Mouse (Mus musculus) lung, embryonic 15.5 days (tissue): ENCODE results near the gene Usp47. TPM values are rescaled to one million over a fixed set of nuclear protein-coding genes. Genes with fewer than 3 reads are reported as not detected.

Source experiments
- ATAC-seq: fragments of 200-750 bp; cut with Nextera tagmentation; 2 replicates; pipeline ENCODE4 v1.8.0; 2017; ENCODE audit warnings: moderate number of reproducible peaks, borderline replicate concordance; ENCODE audit not compliant: low FRiP score, low TSS enrichment; ENCODE audit errors: extremely low read depth
- H3K27ac ChIP-seq: fragments of 300-500 bp; sonication (generic); 2 replicates; pipeline ENCODE4 v1.5.1; 2015; ENCODE audit warnings: moderate library complexity, mild to moderate bottlenecking, inconsistent platforms
- H3K27me3 ChIP-seq: fragments of 300-500 bp; sonication (generic); 2 replicates; pipeline ENCODE4 v1.6.1; 2015; ENCODE audit warnings: inconsistent platforms
- H3K36me3 ChIP-seq: fragments of 300-500 bp; sonication (generic); 2 replicates; pipeline ENCODE4 v1.6.1; 2015; ENCODE audit warnings: inconsistent platforms
- H3K4me1 ChIP-seq: fragments of 300-500 bp; sonication (generic); 2 replicates; pipeline ENCODE4 v1.6.1; 2015; ENCODE audit warnings: inconsistent platforms
- H3K4me2 ChIP-seq: fragments of 300-500 bp; sonication (generic); 2 replicates; pipeline ENCODE4 v1.6.1; 2015; ENCODE audit warnings: inconsistent platforms, mild to moderate bottlenecking, moderate library complexity
- H3K4me3 ChIP-seq: fragments of 300-500 bp; sonication (generic); 2 replicates; pipeline ENCODE4 v1.5.1; 2015; ENCODE audit warnings: mild to moderate bottlenecking, inconsistent platforms
- H3K9ac ChIP-seq: fragments of 300-500 bp; sonication (generic); 2 replicates; pipeline ENCODE4 v1.6.1; 2015; ENCODE audit warnings: inconsistent platforms
- H3K9me3 ChIP-seq: fragments of 300-500 bp; sonication (generic); 2 replicates; pipeline ENCODE4 v1.6.1; 2016; ENCODE audit warnings: inconsistent platforms
- WGBS: fragments of 180-500 bp; shearing (Covaris S2); methylation state at CpG from one replicate; pipeline ENCODE4 v1.1.7; 2015; 5-methylcytosine and 5-hydroxymethylcytosine counted together
- polyA plus RNA-seq: library from polyadenylated mRNA; unstranded; fragments of >200 nt; fragmentation: Nextera tagmentation; extraction: Ambion mirVana; gene quantifications from 2 replicates; pipeline ENCODE4 v1.2.1, GENCODE M21; 2015

Usp47 gene
- polyA plus RNA-seq, 1 experiment from 2014 or later, result 68.9 TPM

- Histone ChIP-seq H3K4me2 (no peak overlapping the region), H3K4me3 (no peak overlapping the region), H3K27me3 (no peaks in the 10 kb centered on the region), H3K9ac (no peak overlapping the region), H3K36me3 (peaks cover 80% of the 10 kb centered on the region), H3K4me1 (no peaks in the 10 kb centered on the region), H3K9me3 (no peaks in the 10 kb centered on the region), H3K27ac (no peak overlapping the region)
- no peak for ATAC-seq
- WGBS, result 67% methylated on average over 5 of the region's 5 CpGs
Observed at GRCm38 (mm10) chr7:112102933-112103332, 79.6 kb downstream of the Usp47 start.

- H3K9ac ChIP-seq, result no peak overlapping the region
- H3K27me3 ChIP-seq, result no peaks in the 10 kb centered on the region
- H3K9me3 ChIP-seq, result no peaks in the 10 kb centered on the region
- no peaks in the 10 kb centered on the region for H3K4me1 ChIP-seq
- no peak overlapping the region for H3K4me3 ChIP-seq
- ATAC-seq, result no peak
- no peak overlapping the region for H3K4me2 ChIP-seq
- no peak overlapping the region for H3K27ac ChIP-seq
- WGBS, result 69% methylated on average over 5 of the region's 5 CpGs
- peaks cover 78% of the 10 kb centered on the region for H3K36me3 ChIP-seq
Observed at GRCm38 (mm10) chr7:112103816-112104215, 80.5 kb downstream of the Usp47 start.

GRCm38 (mm10) chr7:112108757-112109156 is 85.5 kb downstream of the Usp47 start:
- ATAC-seq, result no peak
- Histone ChIP-seq H3K9ac (no peak overlapping the region), H3K36me3 (peaks cover 73% of the 10 kb centered on the region), H3K9me3 (no peaks in the 10 kb centered on the region), H3K27me3 (no peaks in the 10 kb centered on the region), H3K4me2 (no peak overlapping the region), H3K4me1 (no peaks in the 10 kb centered on the region), H3K4me3 (no peak overlapping the region), H3K27ac (no peak overlapping the region)

GRCm38 (mm10) chr7:112110638-112111372 is 87.5 kb downstream of the Usp47 start:
- Histone ChIP-seq H3K36me3 (peaks cover 56% of the 10 kb centered on the region), H3K4me2 (no peak overlapping the region), H3K27ac (no peak overlapping the region), H3K9ac (no peak overlapping the region), H3K9me3 (no peaks in the 10 kb centered on the region), H3K4me3 (no peak overlapping the region), H3K4me1 (no peaks in the 10 kb centered on the region), H3K27me3 (no peaks in the 10 kb centered on the region)
- WGBS, result 78% methylated on average over 19 of the region's 19 CpGs
- ATAC-seq, result no peak

- Histone ChIP-seq H3K36me3 (peaks cover 11% of the 10 kb centered on the region), H3K9me3 (no peaks in the 10 kb centered on the region), H3K9ac (no peak overlapping the region), H3K4me3 (no peak overlapping the region), H3K4me2 (no peak overlapping the region), H3K4me1 (no peaks in the 10 kb centered on the region), H3K27me3 (no peaks in the 10 kb centered on the region), H3K27ac (no peak overlapping the region)
- no peak for ATAC-seq
- WGBS, result 86% methylated on average over 7 of the region's 7 CpGs
Observed at GRCm38 (mm10) chr7:112117501-112117900, 94.2 kb downstream of the Usp47 start.

- WGBS, result 83% methylated on average over 7 of the region's 7 CpGs
- no peak overlapping the region for H3K27ac ChIP-seq
- no peak for ATAC-seq
Observed at GRCm38 (mm10) chr7:112118086-112118485, 94.8 kb downstream of the Usp47 start.

GRCm38 (mm10) chr7:112119248-112119647 is 95.9 kb downstream of the Usp47 start:
- Histone ChIP-seq H3K4me3 (no peak overlapping the region), H3K4me1 (no peaks in the 10 kb centered on the region), H3K9ac (no peak overlapping the region), H3K27ac (no peak overlapping the region), H3K9me3 (no peaks in the 10 kb centered on the region), H3K27me3 (no peaks in the 10 kb centered on the region), H3K36me3 (peaks cover 6% of the 10 kb centered on the region; the same call in 1 of the 2 replicates), H3K4me2 (no peak overlapping the region)
- no peak for ATAC-seq
- WGBS, result 71% methylated on average over 7 of the region's 7 CpGs

More at GRCm38 (mm10) chr7:112118086-112118485, 94.8 kb downstream of the Usp47 start:
- Histone ChIP-seq H3K36me3 (peaks cover 6% of the 10 kb centered on the region; the same call in 1 of the 2 replicates), H3K9ac (no peak overlapping the region), H3K4me2 (no peak overlapping the region), H3K4me3 (no peak overlapping the region), H3K9me3 (no peaks in the 10 kb centered on the region), H3K27me3 (no peaks in the 10 kb centered on the region), H3K4me1 (no peaks in the 10 kb centered on the region)

GRCm38 (mm10) chr7:112120861-112121810 is 97.8 kb downstream of the Usp47 start:
- H3K9ac ChIP-seq, result no peak overlapping the region
- no peak overlapping the region for H3K4me2 ChIP-seq
- no peak overlapping the region for H3K4me3 ChIP-seq
- no peaks in the 10 kb centered on the region for H3K4me1 ChIP-seq
- H3K9me3 ChIP-seq, result no peaks in the 10 kb centered on the region
- ATAC-seq, result no peak
- H3K27ac ChIP-seq, result no peak overlapping the region; the same call in 1 of the 2 replicates
- no peaks in the 10 kb centered on the region for H3K27me3 ChIP-seq
- 63% methylated on average over 11 of the region's 11 CpGs for WGBS
- H3K36me3 ChIP-seq, result peaks cover 6% of the 10 kb centered on the region; the same call in 1 of the 2 replicates

- Histone ChIP-seq H3K9ac (no peak overlapping the region), H3K4me3 (no peak overlapping the region), H3K4me2 (no peak overlapping the region), H3K9me3 (no peaks in the 10 kb centered on the region), H3K27ac (no peak overlapping the region), H3K27me3 (no peaks in the 10 kb centered on the region), H3K36me3 (no peaks in the 10 kb centered on the region), H3K4me1 (no peaks in the 10 kb centered on the region)
- WGBS, result 76% methylated on average over 11 of the region's 11 CpGs
- no peak for ATAC-seq
Observed at GRCm38 (mm10) chr7:112121866-112122500, 98.7 kb downstream of the Usp47 start.

GRCm38 (mm10) chr7:112123612-112124011 is 100.3 kb downstream of the Usp47 start:
- H3K4me3 ChIP-seq, result no peak overlapping the region
- ATAC-seq, result no peak
- H3K9ac ChIP-seq, result no peak overlapping the region
- H3K4me1 ChIP-seq, result no peaks in the 10 kb centered on the region
- no peaks in the 10 kb centered on the region for H3K27me3 ChIP-seq
- WGBS, result 85% methylated on average over 5 of the region's 5 CpGs
- H3K9me3 ChIP-seq, result no peaks in the 10 kb centered on the region
- H3K27ac ChIP-seq, result no peak overlapping the region
- no peak overlapping the region for H3K4me2 ChIP-seq
- H3K36me3 ChIP-seq, result no peaks in the 10 kb centered on the region

- H3K9ac ChIP-seq, result no peak overlapping the region
- H3K27ac ChIP-seq, result no peak overlapping the region
- no peak overlapping the region for H3K4me2 ChIP-seq
- no peak overlapping the region for H3K4me3 ChIP-seq
- H3K36me3 ChIP-seq, result no peaks in the 10 kb centered on the region
- no peak for ATAC-seq
- no peaks in the 10 kb centered on the region for H3K27me3 ChIP-seq
- no peaks in the 10 kb centered on the region for H3K4me1 ChIP-seq
- WGBS, result 85% methylated on average over 7 of the region's 7 CpGs
- H3K9me3 ChIP-seq, result no peaks in the 10 kb centered on the region
Observed at GRCm38 (mm10) chr7:112125625-112126260, 102.4 kb downstream of the Usp47 start.
